ENCODE assay signal across 10 mouse cellular contexts in genomic region chr6:116647763-116648162, GRCm38 (mm10). TPM values are rescaled to one million over a fixed set of nuclear protein-coding genes. Genes with fewer than 3 reads are reported as not detected.
A peak's percentile ranks its signal among the peaks of the same experiment; 100 is the strongest.
DNase-seq lines count a peak whose midpoint lies in the region; ATAC-seq lines count a peak whose summit lies in the region.
"Had no signal": no experiment of that assay in that cellular context is flagged by ENCODE, and none has a peak within 500 bp of the region (broad histone marks: within the 10 kb centered on the region; RNA-seq: fewer than 3 reads in every experiment).

No protein-coding gene starts in this region.

- H3K4me1 ChIP-seq in intestine, embryonic 16.5 days (ENCODE audit: control insufficient read depth, insufficient read depth, low read length) = peaks cover 9% of the 10 kb centered on the region; the same call in 1 of the 2 replicates
- peaks cover 10% of the 10 kb centered on the region; the same call in 1 of the 2 replicates for H3K4me1 ChIP-seq in intestine, embryonic 15.5 days (replicated peaks)
- peaks cover 50% of the 10 kb centered on the region for H3K4me1 ChIP-seq in brown adipose tissue, adult 24 weeks (ENCODE audit: control insufficient read depth, insufficient read depth, insufficient read length, low read length)
- H3K4me1 ChIP-seq in kidney, embryonic 16.5 days (ENCODE audit: insufficient read depth, low read length) = peaks cover 4% of the 10 kb centered on the region; the same call in 1 of the 2 replicates
- H3K4me1 ChIP-seq: neural tube, embryonic 12.5 days had no signal

- H3K36me3 ChIP-seq in intestine, embryonic 16.5 days (ENCODE audit: control insufficient read depth, insufficient read depth, low read length) = no peaks in the 10 kb centered on the region
- no peaks in the 10 kb centered on the region for H3K36me3 ChIP-seq in intestine, embryonic 15.5 days
- no peaks in the 10 kb centered on the region for H3K36me3 ChIP-seq in kidney, embryonic 16.5 days (ENCODE audit: insufficient read depth, low read length)
- H3K36me3 ChIP-seq: embryonic facial prominence, embryonic 15.5 days had no signal

- no peak overlapping the region for H3K4me2 ChIP-seq in intestine, embryonic 16.5 days (ENCODE audit: low read depth, low read length)
- no peak overlapping the region for H3K4me2 ChIP-seq in intestine, embryonic 15.5 days (replicated peaks)
- H3K4me2 ChIP-seq in kidney, embryonic 16.5 days (replicated peaks; ENCODE audit: low read depth, low read length) = no peak overlapping the region
- H3K4me2 ChIP-seq: embryonic facial prominence, embryonic 15.5 days; neural tube, embryonic 12.5 days had no signal

- H3K4me3 ChIP-seq in intestine, embryonic 16.5 days (ENCODE audit: low read length) = no peak overlapping the region
- no peak overlapping the region for H3K4me3 ChIP-seq in intestine, embryonic 15.5 days (replicated peaks)
- no peak overlapping the region for H3K4me3 ChIP-seq in brown adipose tissue, adult 24 weeks (ENCODE audit: insufficient read depth, low read depth, low read length)
- H3K4me3 ChIP-seq in kidney, embryonic 16.5 days (ENCODE audit: low read length) = no peak overlapping the region
- H3K4me3 ChIP-seq: embryonic facial prominence, embryonic 15.5 days; neural tube, embryonic 12.5 days had no signal

- H3K27me3 ChIP-seq in intestine, embryonic 16.5 days (replicated peaks; ENCODE audit: control insufficient read depth, insufficient read depth, low read length) = no peaks in the 10 kb centered on the region
- H3K27me3 ChIP-seq in intestine, embryonic 15.5 days (replicated peaks) = no peaks in the 10 kb centered on the region
- H3K27me3 ChIP-seq in kidney, embryonic 16.5 days (ENCODE audit: insufficient read depth, low read length) = no peaks in the 10 kb centered on the region

- WGBS in intestine, embryonic 16.5 days = 83% methylated on average over 12 of the region's 12 CpGs
- WGBS in intestine, embryonic 15.5 days = 81% methylated on average over 12 of the region's 12 CpGs
- WGBS in kidney, embryonic 16.5 days = 44% methylated on average over 12 of the region's 12 CpGs

- H3K9ac ChIP-seq in intestine, embryonic 16.5 days (ENCODE audit: low read depth, low read length) = no peak overlapping the region
- no peak overlapping the region for H3K9ac ChIP-seq in intestine, embryonic 15.5 days
- H3K9ac ChIP-seq in kidney, embryonic 16.5 days (replicated peaks; ENCODE audit: low read length) = no peak overlapping the region
- H3K9ac ChIP-seq: embryonic facial prominence, embryonic 15.5 days; neural tube, embryonic 12.5 days had no signal

- peak; percentile 85 for DNase-seq in heart, adult 8-10 months (ENCODE audit: low spot score)
- DNase-seq in right cerebral cortex, postnatal 4 days = no peak
- DNase-seq in right cerebral cortex, postnatal 25 days = no peak
- DNase-seq in left cerebral cortex, adult 11 months (ENCODE audit: low spot score) = no peak

- peak; percentile 32; the same call in 1 of the 2 replicates for ATAC-seq in intestine, embryonic 16.5 days
- ATAC-seq in intestine, embryonic 15.5 days = no peak
- peak; percentile 84 for ATAC-seq in kidney, embryonic 16.5 days (ENCODE audit: low FRiP score, low TSS enrichment)

- no peaks in the 10 kb centered on the region for H3K9me3 ChIP-seq in intestine, embryonic 16.5 days (ENCODE audit: control insufficient read depth, low read length)
- H3K9me3 ChIP-seq in intestine, embryonic 15.5 days = no peaks in the 10 kb centered on the region
- no peaks in the 10 kb centered on the region for H3K9me3 ChIP-seq in kidney, embryonic 16.5 days (ENCODE audit: low read length)
- H3K9me3 ChIP-seq: embryonic facial prominence, embryonic 15.5 days; neural tube, embryonic 12.5 days had no signal

- no peak overlapping the region; the same call in 1 of the 2 replicates for H3K27ac ChIP-seq in intestine, embryonic 16.5 days (ENCODE audit: low read length)
- no peak overlapping the region for H3K27ac ChIP-seq in intestine, embryonic 15.5 days
- H3K27ac ChIP-seq in brown adipose tissue, adult 24 weeks (replicated peaks; ENCODE audit: low read depth, low read length) = peak overlapping the region; percentile 84
- H3K27ac ChIP-seq in kidney, embryonic 16.5 days (ENCODE audit: low read length) = no peak overlapping the region
- H3K27ac ChIP-seq: embryonic facial prominence, embryonic 15.5 days; neural tube, embryonic 12.5 days had no signal

RNA-seq across cellular contexts. Expression of gene Depp1, which starts 2.6 kb away (rescaled TPM):
- polyA plus RNA-seq in intestine, embryonic 16.5 days (2015; fragmentation: Nextera tagmentation; extraction: Ambion mirVana) = 26.3 and 27.2 TPM in 2 replicates
- polyA plus RNA-seq in intestine, embryonic 15.5 days (2015; fragmentation: Nextera tagmentation; extraction: Ambion mirVana) = 25.6 and 28.0 TPM in 2 replicates
- 39.6 and 45.2 TPM in 2 replicates for polyA plus RNA-seq in brown adipose tissue, adult 24 weeks (2012; ENCODE audit: insufficient read depth, insufficient read length, missing spikeins)
- 10 to 100 TPM; 32.2 to 58.5 (median 41.2) TPM for total RNA-seq in heart, adult 8-10 months (2022)
- 33.1 and 38.5 TPM in 2 replicates for polyA plus RNA-seq in kidney, embryonic 16.5 days (2015; fragmentation: Nextera tagmentation; extraction: Ambion mirVana)

RNA-seq across cellular contexts. Expression of gene Zfp422, which starts 19.0 kb away (rescaled TPM):
- polyA plus RNA-seq in intestine, embryonic 16.5 days (2015; fragmentation: Nextera tagmentation; extraction: Ambion mirVana) = 93.5 and 102 TPM in 2 replicates
- 111 and 126 TPM in 2 replicates for polyA plus RNA-seq in intestine, embryonic 15.5 days (2015; fragmentation: Nextera tagmentation; extraction: Ambion mirVana)
- 10.3 and 10.9 TPM in 2 replicates for polyA plus RNA-seq in brown adipose tissue, adult 24 weeks (2012; ENCODE audit: insufficient read depth, insufficient read length, missing spikeins)
- 10 to 100 TPM; 13.6 to 15.5 (median 14.8) TPM for total RNA-seq in heart, adult 8-10 months (2022)
- polyA plus RNA-seq in kidney, embryonic 16.5 days (2015; fragmentation: Nextera tagmentation; extraction: Ambion mirVana) = 192 TPM in 2 replicates

RNA-seq across cellular contexts. Expression of gene Rassf4, which starts 26.0 kb away (rescaled TPM):
- 8.6 and 9.2 TPM in 2 replicates for polyA plus RNA-seq in intestine, embryonic 16.5 days (2015; fragmentation: Nextera tagmentation; extraction: Ambion mirVana)
- 9.9 and 11.3 TPM in 2 replicates for polyA plus RNA-seq in intestine, embryonic 15.5 days (2015; fragmentation: Nextera tagmentation; extraction: Ambion mirVana)
- 3.6 and 4.2 TPM in 2 replicates for polyA plus RNA-seq in brown adipose tissue, adult 24 weeks (2012; ENCODE audit: insufficient read depth, insufficient read length, missing spikeins)
- total RNA-seq in heart, adult 8-10 months (2022) = 1 to 10 TPM; 3.7 to 7.0 (median 5.1) TPM
- 6.1 and 6.3 TPM in 2 replicates for polyA plus RNA-seq in kidney, embryonic 16.5 days (2015; fragmentation: Nextera tagmentation; extraction: Ambion mirVana)
